Mouse (Mus musculus): ENCODE results near the gene Alg9. TPM values are rescaled to one million over a fixed set of nuclear protein-coding genes. Genes with fewer than 3 reads are reported as not detected.

Alg9 gene
- polyA plus RNA-seq, 1 experiment from 2014 or later: 49.2 TPM

GRCm38 (mm10) chr9:50767531-50768106, 7.2 kb upstream of the Alg9 start:
- Histone ChIP-seq H3K4me3 (peak overlapping the region; percentile 62), H3K27ac (replicated peaks) (peak overlapping the region; percentile 92), H3K4me2 (peak overlapping the region; percentile 72), H3K27me3 (no peaks in the 10 kb centered on the region), H3K9ac (peak overlapping the region; percentile 81), H3K36me3 (peaks cover 11% of the 10 kb centered on the region), H3K4me1 (replicated peaks) (peaks cover 19% of the 10 kb centered on the region), H3K9me3 (no peaks in the 10 kb centered on the region)
- peak; percentile 71 for ATAC-seq (ENCODE audit: low read depth)
- WGBS: 7% methylated on average over 17 of the region's 17 CpGs

GRCm38 (mm10) chr9:50768107-50769002, 6.5 kb upstream of the Alg9 start, which contains the start of gene Fdxacb1:
Gene Fdxacb1, plus strand, starts transcription at chr9:50768236.
- Histone ChIP-seq H3K9me3 (no peaks in the 10 kb centered on the region), H3K27ac (replicated peaks) (peak within 1 kb of the TSS; percentile 92), H3K27me3 (no peaks in the 10 kb centered on the region), H3K4me2 (peak within 1 kb of the TSS; percentile 72), H3K4me1 (replicated peaks) (peaks cover 19% of the 10 kb centered on the region), H3K4me3 (peak within 1 kb of the TSS; percentile 62), H3K9ac (peak within 1 kb of the TSS; percentile 81), H3K36me3 (peaks cover 11% of the 10 kb centered on the region)
- WGBS: 5% methylated on average over 59 of the region's 59 CpGs
- ATAC-seq (ENCODE audit: low read depth): peak; percentile 96

GRCm38 (mm10) chr9:50770011-50770410, 4.8 kb upstream of the Alg9 start:
- H3K9ac ChIP-seq: peak overlapping the region; percentile 26; the same call in 1 of the 2 replicates
- H3K27ac ChIP-seq (replicated peaks): no peak overlapping the region
- no peaks in the 10 kb centered on the region for H3K27me3 ChIP-seq
- WGBS: 85% methylated on average over 2 of the region's 2 CpGs
- H3K4me2 ChIP-seq: no peak overlapping the region
- H3K4me1 ChIP-seq (replicated peaks): peaks cover 35% of the 10 kb centered on the region
- H3K9me3 ChIP-seq: no peaks in the 10 kb centered on the region
- ATAC-seq (ENCODE audit: low read depth): no peak
- no peak overlapping the region for H3K4me3 ChIP-seq
- peaks cover 11% of the 10 kb centered on the region for H3K36me3 ChIP-seq

- Histone ChIP-seq H3K9ac (peak overlapping the region; percentile 91), H3K36me3 (peaks cover 18% of the 10 kb centered on the region), H3K9me3 (no peaks in the 10 kb centered on the region), H3K27ac (replicated peaks) (peak overlapping the region; percentile 94), H3K4me2 (peak overlapping the region; percentile 85), H3K4me3 (peak overlapping the region; percentile 65), H3K4me1 (replicated peaks) (peaks cover 34% of the 10 kb centered on the region), H3K27me3 (no peaks in the 10 kb centered on the region)
- ATAC-seq (ENCODE audit: low read depth): no peak
- WGBS: 78% methylated on average over 4 of the region's 4 CpGs
Observed at GRCm38 (mm10) chr9:50774026-50774462, 775 bp upstream of the Alg9 start.

- H3K27me3 ChIP-seq: no peaks in the 10 kb centered on the region
- H3K4me1 ChIP-seq (replicated peaks): peaks cover 29% of the 10 kb centered on the region
- peak; percentile 68 for ATAC-seq (ENCODE audit: low read depth)
- H3K27ac ChIP-seq (replicated peaks): peak overlapping the region; percentile 94
- WGBS: under 1% methylated on average over 30 of the region's 30 CpGs
- H3K36me3 ChIP-seq: peaks cover 34% of the 10 kb centered on the region
- peak overlapping the region; percentile 85 for H3K4me2 ChIP-seq
- H3K9me3 ChIP-seq: no peaks in the 10 kb centered on the region
- H3K9ac ChIP-seq: peak overlapping the region; percentile 91
- H3K4me3 ChIP-seq: peak overlapping the region; percentile 65
Observed at GRCm38 (mm10) chr9:50775662-50776126, 875 bp downstream of the Alg9 start.

GRCm38 (mm10) chr9:50776162-50776760, 1.4 kb downstream of the Alg9 start:
- peak overlapping the region; percentile 94 for H3K27ac ChIP-seq (replicated peaks)
- H3K4me1 ChIP-seq (replicated peaks): peaks cover 29% of the 10 kb centered on the region
- peak overlapping the region; percentile 65 for H3K4me3 ChIP-seq
- 60% methylated on average over 11 of the region's 11 CpGs for WGBS
- H3K36me3 ChIP-seq: peaks cover 40% of the 10 kb centered on the region
- no peaks in the 10 kb centered on the region for H3K9me3 ChIP-seq
- H3K4me2 ChIP-seq: peak overlapping the region; percentile 85
- no peak for ATAC-seq (ENCODE audit: low read depth)
- no peaks in the 10 kb centered on the region for H3K27me3 ChIP-seq
- H3K9ac ChIP-seq: peak overlapping the region; percentile 91

- Histone ChIP-seq H3K27ac (replicated peaks) (no peak overlapping the region), H3K9ac (no peak overlapping the region), H3K9me3 (no peaks in the 10 kb centered on the region), H3K36me3 (peaks cover 82% of the 10 kb centered on the region), H3K4me3 (no peak overlapping the region), H3K4me1 (replicated peaks) (no peaks in the 10 kb centered on the region; the same call in 1 of the 2 replicates), H3K27me3 (no peaks in the 10 kb centered on the region), H3K4me2 (no peak overlapping the region)
- no peak for ATAC-seq (ENCODE audit: low read depth)
- WGBS: 76% methylated on average over 2 of the region's 2 CpGs
Observed at GRCm38 (mm10) chr9:50782155-50782554, 7.3 kb downstream of the Alg9 start.

GRCm38 (mm10) chr9:50795266-50795665, 20.4 kb downstream of the Alg9 start:
- WGBS: 89% methylated on average over 3 of the region's 3 CpGs
- H3K4me1 ChIP-seq (replicated peaks): no peaks in the 10 kb centered on the region
- H3K9me3 ChIP-seq: no peaks in the 10 kb centered on the region
- no peak overlapping the region for H3K4me3 ChIP-seq
- H3K27ac ChIP-seq (replicated peaks): no peak overlapping the region
- H3K9ac ChIP-seq: no peak overlapping the region
- no peaks in the 10 kb centered on the region for H3K27me3 ChIP-seq
- peaks cover 61% of the 10 kb centered on the region for H3K36me3 ChIP-seq
- ATAC-seq (ENCODE audit: low read depth): no peak
- no peak overlapping the region for H3K4me2 ChIP-seq

GRCm38 (mm10) chr9:50796776-50797175, 22.0 kb downstream of the Alg9 start:
- Histone ChIP-seq H3K27ac (replicated peaks) (no peak overlapping the region), H3K4me3 (no peak overlapping the region), H3K36me3 (peaks cover 55% of the 10 kb centered on the region), H3K27me3 (no peaks in the 10 kb centered on the region), H3K9me3 (no peaks in the 10 kb centered on the region), H3K4me2 (no peak overlapping the region), H3K9ac (no peak overlapping the region), H3K4me1 (replicated peaks) (no peaks in the 10 kb centered on the region)
- WGBS: 93% methylated on average over 8 of the region's 8 CpGs
- ATAC-seq (ENCODE audit: low read depth): no peak

GRCm38 (mm10) chr9:50797641-50798040, 22.8 kb downstream of the Alg9 start:
- no peaks in the 10 kb centered on the region for H3K27me3 ChIP-seq
- ATAC-seq (ENCODE audit: low read depth): no peak
- H3K36me3 ChIP-seq: peaks cover 53% of the 10 kb centered on the region
- no peak overlapping the region for H3K4me3 ChIP-seq
- WGBS: 95% methylated on average over 7 of the region's 7 CpGs
- H3K9ac ChIP-seq: no peak overlapping the region
- H3K4me1 ChIP-seq (replicated peaks): no peaks in the 10 kb centered on the region
- no peak overlapping the region for H3K4me2 ChIP-seq
- no peak overlapping the region for H3K27ac ChIP-seq (replicated peaks)
- no peaks in the 10 kb centered on the region for H3K9me3 ChIP-seq

GRCm38 (mm10) chr9:50798368-50798767, 23.5 kb downstream of the Alg9 start:
- Histone ChIP-seq H3K4me3 (no peak overlapping the region), H3K27me3 (no peaks in the 10 kb centered on the region), H3K4me1 (replicated peaks) (no peaks in the 10 kb centered on the region), H3K9me3 (no peaks in the 10 kb centered on the region), H3K4me2 (no peak overlapping the region), H3K27ac (replicated peaks) (no peak overlapping the region), H3K9ac (no peak overlapping the region), H3K36me3 (peaks cover 59% of the 10 kb centered on the region)
- no peak for ATAC-seq (ENCODE audit: low read depth)
- WGBS: 88% methylated on average over 5 of the region's 5 CpGs

- 52% methylated on average over 2 of the region's 2 CpGs for WGBS
- Histone ChIP-seq H3K27me3 (no peaks in the 10 kb centered on the region), H3K4me1 (replicated peaks) (no peaks in the 10 kb centered on the region), H3K4me3 (no peak overlapping the region), H3K36me3 (peaks cover 68% of the 10 kb centered on the region), H3K27ac (replicated peaks) (no peak overlapping the region), H3K4me2 (no peak overlapping the region), H3K9me3 (no peaks in the 10 kb centered on the region), H3K9ac (no peak overlapping the region)
- ATAC-seq (ENCODE audit: low read depth): no peak
Observed at GRCm38 (mm10) chr9:50800985-50801384, 26.2 kb downstream of the Alg9 start.

All from neural tube, embryonic 13.5 days (tissue).